Mouse (Mus musculus): ENCODE data around the gene Bcap31.

GRCm38 (mm10) chrX:73715476-73716108, 383 bp downstream of the Bcap31 start:
- TF ChIP-seq POLR2A (IDR thresholded peaks at IDR 0.05; ENCODE audit: low read depth, low read length) (no peak), E2F4 (IDR thresholded peaks at IDR 0.05; ENCODE audit: insufficient replicate concordance, low read depth, low read length) (no peak), EP300 (IDR thresholded peaks at IDR 0.05; ENCODE audit: low read length) (no peak), MAFK (IDR thresholded peaks at IDR 0.05; ENCODE audit: insufficient replicate concordance, low read length) (no peak), CHD2 (IDR thresholded peaks at IDR 0.05; ENCODE audit: low read length) (no peak), SIN3A (IDR thresholded peaks at IDR 0.05; ENCODE audit: low read length) (peak; percentile 54; the same call in 1 of the 2 replicates), RAD21 (IDR thresholded peaks at IDR 0.05; ENCODE audit: low read depth, low read length) (peak; percentile 20), POLR2AphosphoS2 (IDR thresholded peaks at IDR 0.05; ENCODE audit: low read depth, low read length) (no peak), USF1 (IDR thresholded peaks at IDR 0.05; ENCODE audit: low read depth, low read length) (no peak), TBP (conservative IDR thresholded peaks at IDR 0.05; ENCODE audit: low read depth, low read length) (no peak), CTCF (conservative IDR thresholded peaks at IDR 0.05 in 1 of 2, IDR thresholded peaks at IDR 0.05 in 1 of 2; ENCODE audit: low read depth in 2 of 2, low read length in 2 of 2) (peak in 1 of 2 experiments; percentile 52; a peak in 2 of 4 replicates), HCFC1 (IDR thresholded peaks at IDR 0.05; ENCODE audit: low read depth, low read length) (no peak; the same call in 1 of the 2 replicates), MYC (IDR thresholded peaks at IDR 0.05; ENCODE audit: low read depth, low read length) (no peak)
